Mouse (Mus musculus) intestine, embryonic 16.5 days (tissue): Measurements from ENCODE around the gene Gtf2ird2. TPM values are rescaled to one million over a fixed set of nuclear protein-coding genes. Genes with fewer than 3 reads are reported as not detected.

Source experiments
- ATAC-seq: fragments of 200-750 bp; cut with Nextera tagmentation; 2 replicates; pipeline ENCODE4 v1.8.0; 2017; ENCODE audit warnings: moderate TSS enrichment, moderate library complexity
- H3K27ac ChIP-seq: fragments of 300-500 bp; sonication (generic); 2 replicates; pipeline ENCODE4 v1.5.1; 2014; ENCODE audit warnings: mild to moderate bottlenecking, low read length
- H3K27me3 ChIP-seq: fragments of 300-500 bp; sonication (generic); replicated peaks from 2 replicates; pipeline ENCODE4 v1.6.1; 2014; ENCODE audit warnings: low read length, control low read depth, mixed read lengths; ENCODE audit not compliant: control insufficient read depth, insufficient read depth
- H3K36me3 ChIP-seq: fragments of 300-500 bp; sonication (generic); 2 replicates; pipeline ENCODE4 v1.6.1; 2014; ENCODE audit warnings: low read length, control low read depth; ENCODE audit not compliant: control insufficient read depth, insufficient read depth
- H3K4me1 ChIP-seq: fragments of 300-500 bp; sonication (generic); 2 replicates; pipeline ENCODE4 v1.6.1; 2014; ENCODE audit warnings: low read length, control low read depth, mixed read lengths; ENCODE audit not compliant: control insufficient read depth, insufficient read depth
- H3K4me2 ChIP-seq: fragments of 300-500 bp; sonication (generic); 2 replicates; pipeline ENCODE4 v1.6.1; 2014; ENCODE audit warnings: low read depth, low read length, control low read depth
- H3K4me3 ChIP-seq: fragments of 300-500 bp; sonication (generic); 2 replicates; pipeline ENCODE4 v1.5.1; 2014; ENCODE audit warnings: mild to moderate bottlenecking, low read length
- H3K9ac ChIP-seq: fragments of 300-500 bp; sonication (generic); 2 replicates; pipeline ENCODE4 v1.6.1; 2014; ENCODE audit warnings: low read depth, low read length
- H3K9me3 ChIP-seq: fragments of 300-500 bp; sonication (generic); 2 replicates; pipeline ENCODE4 v1.6.1; 2016; ENCODE audit warnings: low read length, control low read depth; ENCODE audit not compliant: control insufficient read depth
- WGBS: fragments of 180-500 bp; shearing (Covaris S2); extraction: QIAGEN DNeasy Blood & Tissue Kit; methylation state at CpG from one replicate; pipeline ENCODE4 v1.1.7; 2014; 5-methylcytosine and 5-hydroxymethylcytosine counted together
- polyA plus RNA-seq: library from polyadenylated mRNA; unstranded; fragments of >200 nt; fragmentation: Nextera tagmentation; extraction: Ambion mirVana; gene quantifications from 2 replicates; pipeline ENCODE4 v1.2.1, GENCODE M21; 2015

Gtf2ird2 gene
- polyA plus RNA-seq, 1 experiment from 2014 or later = 7.0 TPM

DNA sequence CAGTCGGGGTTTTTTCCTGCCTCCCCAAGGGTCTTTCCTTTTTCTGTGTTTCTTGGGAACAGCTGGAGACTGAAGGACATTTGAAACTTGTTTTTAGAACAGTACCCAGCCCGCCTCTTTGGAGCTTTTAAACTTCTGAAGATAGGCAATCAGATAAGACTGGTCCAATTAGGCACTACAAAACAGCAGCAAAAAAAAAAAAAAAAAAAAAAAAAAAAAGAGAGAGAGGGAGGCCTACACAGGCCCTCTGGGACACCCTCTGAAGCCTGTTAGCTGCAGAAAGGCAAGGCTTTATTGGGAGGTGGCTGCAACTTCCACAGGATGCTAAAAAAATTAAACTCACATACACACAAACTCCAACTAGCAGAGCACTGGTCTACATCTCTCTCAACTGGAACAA is 82.1 kb downstream of the Gtf2ird2 start:
- Histone ChIP-seq H3K27me3 (no peaks in the 10 kb centered on the region), H3K4me1 (no peaks in the 10 kb centered on the region), H3K9me3 (no peaks in the 10 kb centered on the region), H3K4me3 (no peak overlapping the region), H3K27ac (no peak overlapping the region), H3K36me3 (peaks cover 35% of the 10 kb centered on the region), H3K9ac (no peak overlapping the region), H3K4me2 (no peak overlapping the region)
- 83% methylated on average over 2 of the region's 2 CpGs for WGBS
- ATAC-seq = no peak

DNA sequence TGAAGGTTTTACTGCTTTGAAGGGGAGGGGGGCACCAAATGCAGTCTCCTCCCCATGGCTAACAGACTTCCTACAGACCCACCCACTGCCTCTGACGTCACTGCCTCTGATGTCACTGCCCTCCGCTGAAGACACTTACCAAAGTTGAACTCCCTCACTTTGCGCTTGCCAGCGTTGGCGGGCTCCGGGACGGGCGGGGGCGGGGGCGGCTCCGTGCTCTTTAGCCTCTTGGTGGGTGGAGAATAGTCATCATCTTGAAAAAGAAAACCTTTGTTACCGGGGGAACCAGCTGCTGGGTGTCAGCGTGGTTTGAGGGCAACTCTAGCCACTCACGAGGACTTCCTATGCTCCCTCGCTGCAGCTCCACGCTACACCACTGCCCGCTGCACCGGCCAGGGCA is 82.6 kb downstream of the Gtf2ird2 start:
- 80% methylated on average over 18 of the region's 18 CpGs for WGBS
- Histone ChIP-seq H3K27me3 (no peaks in the 10 kb centered on the region), H3K27ac (no peak overlapping the region), H3K4me2 (no peak overlapping the region), H3K4me1 (no peaks in the 10 kb centered on the region), H3K4me3 (no peak overlapping the region), H3K9me3 (no peaks in the 10 kb centered on the region), H3K9ac (no peak overlapping the region), H3K36me3 (peaks cover 32% of the 10 kb centered on the region)
- no peak for ATAC-seq

DNA sequence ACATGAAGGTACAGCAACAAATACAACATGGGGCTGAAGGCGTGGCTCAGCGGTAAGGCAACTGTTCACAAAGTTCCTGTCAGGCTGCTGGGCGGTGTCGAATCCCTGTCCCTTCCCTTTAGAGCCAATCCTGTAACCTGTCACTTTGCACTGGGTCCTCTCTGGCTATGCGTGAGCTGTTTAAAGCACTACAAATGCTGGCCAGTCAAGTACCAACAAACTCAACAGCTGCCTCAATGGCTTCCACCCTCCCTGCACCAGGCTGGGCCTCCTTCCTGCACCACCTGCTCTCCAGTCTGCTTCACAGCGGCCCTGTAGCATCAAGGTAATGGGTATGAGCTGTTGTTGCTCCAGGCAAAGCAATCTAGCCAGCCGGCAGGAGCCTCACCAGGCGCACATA is 84.9 kb downstream of the Gtf2ird2 start:
- no peak overlapping the region for H3K27ac ChIP-seq
- no peak overlapping the region for H3K9ac ChIP-seq
- H3K27me3 ChIP-seq = no peaks in the 10 kb centered on the region
- H3K4me2 ChIP-seq = no peak overlapping the region
- 97% methylated on average over 8 of the region's 8 CpGs for WGBS
- H3K4me3 ChIP-seq = no peak overlapping the region
- H3K36me3 ChIP-seq = peaks cover 33% of the 10 kb centered on the region
- H3K9me3 ChIP-seq = no peaks in the 10 kb centered on the region
- ATAC-seq = no peak
- no peaks in the 10 kb centered on the region for H3K4me1 ChIP-seq

DNA sequence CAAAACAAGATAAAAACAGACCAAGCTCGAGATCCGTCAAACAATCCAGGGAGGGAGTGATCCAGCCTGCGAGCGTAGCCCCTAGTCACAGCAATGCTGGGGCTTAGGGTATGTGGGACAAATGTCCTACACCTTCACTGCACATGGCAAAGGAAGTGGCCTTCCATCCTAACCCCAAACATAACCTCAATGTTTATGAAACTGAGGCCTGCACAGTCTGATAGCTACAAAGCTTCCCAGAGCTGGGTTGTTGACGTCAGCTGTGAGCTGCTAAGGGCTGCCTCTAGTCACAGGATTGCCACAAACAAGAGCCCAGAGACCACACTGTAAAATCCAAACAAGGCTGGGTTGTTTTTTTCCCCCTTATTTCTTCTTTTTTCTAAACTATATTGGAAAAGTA is 85.9 kb downstream of the Gtf2ird2 start:
- no peaks in the 10 kb centered on the region for H3K4me1 ChIP-seq
- no peak overlapping the region for H3K4me2 ChIP-seq
- no peak overlapping the region for H3K4me3 ChIP-seq
- no peaks in the 10 kb centered on the region for H3K9me3 ChIP-seq
- H3K27ac ChIP-seq = no peak overlapping the region
- peaks cover 32% of the 10 kb centered on the region for H3K36me3 ChIP-seq
- no peak for ATAC-seq
- no peak overlapping the region for H3K9ac ChIP-seq
- H3K27me3 ChIP-seq = no peaks in the 10 kb centered on the region
- 75% methylated on average over 5 of the region's 5 CpGs for WGBS

DNA sequence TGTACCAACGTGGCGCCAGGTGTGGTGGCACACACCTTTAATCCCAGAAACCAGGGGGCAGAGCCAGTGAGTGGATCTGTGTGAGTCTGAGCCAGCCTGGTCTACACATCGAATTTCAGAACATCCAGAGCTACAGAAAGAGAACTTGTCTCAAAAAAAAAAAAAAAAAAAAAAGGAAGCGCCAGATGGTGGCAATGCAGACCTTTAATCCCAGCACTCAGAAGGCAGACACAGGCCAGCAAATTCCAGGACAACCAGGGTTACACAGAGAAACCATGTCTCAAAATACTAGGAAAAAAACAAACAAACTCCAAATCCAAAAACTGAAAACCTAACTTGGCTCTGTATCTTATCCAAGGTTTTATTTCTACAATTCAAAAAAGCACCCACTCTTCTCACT is 86.7 kb downstream of the Gtf2ird2 start:
- H3K36me3 ChIP-seq = peaks cover 31% of the 10 kb centered on the region
- whole genome bisulfite sequencing = 83% methylated on average over 4 of the region's 4 CpGs

DNA sequence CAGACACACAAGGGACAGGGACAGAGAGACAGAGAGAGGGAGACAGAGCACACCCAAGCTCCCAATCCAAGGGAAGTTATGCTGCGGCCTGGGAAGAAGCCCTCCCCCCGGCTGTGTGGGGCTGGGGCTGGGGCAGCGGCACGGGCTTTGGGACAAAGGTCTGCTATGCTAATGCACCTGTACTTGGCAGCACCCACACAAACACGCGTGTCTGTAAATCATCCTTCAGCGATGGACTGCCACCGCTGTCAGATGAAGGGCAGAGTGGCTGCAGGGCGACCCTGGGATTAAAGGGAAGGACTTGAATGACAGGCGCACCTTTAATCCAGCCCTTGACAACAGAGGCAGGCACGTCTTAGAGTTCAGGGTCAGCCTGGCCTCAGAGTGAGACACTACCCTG is 87.6 kb downstream of the Gtf2ird2 start:
- ATAC-seq = no peak
- H3K4me3 ChIP-seq = no peak overlapping the region
- no peaks in the 10 kb centered on the region; the same call in 1 of the 2 replicates for H3K4me1 ChIP-seq
- WGBS = 84% methylated on average over 11 of the region's 11 CpGs
- no peak overlapping the region for H3K9ac ChIP-seq
- no peaks in the 10 kb centered on the region for H3K27me3 ChIP-seq
- H3K4me2 ChIP-seq = no peak overlapping the region
- H3K9me3 ChIP-seq = no peaks in the 10 kb centered on the region
- peaks cover 33% of the 10 kb centered on the region for H3K36me3 ChIP-seq
- H3K27ac ChIP-seq = no peak overlapping the region

More for the DNA sequence above, 86.7 kb downstream of the Gtf2ird2 start:
- no peaks in the 10 kb centered on the region for H3K9me3 ChIP-seq
- no peak overlapping the region for H3K4me2 ChIP-seq
- no peaks in the 10 kb centered on the region for H3K27me3 ChIP-seq
- H3K27ac ChIP-seq = no peak overlapping the region
- no peak overlapping the region for H3K9ac ChIP-seq
- no peaks in the 10 kb centered on the region; the same call in 1 of the 2 replicates for H3K4me1 ChIP-seq
- no peak for ATAC-seq
- H3K4me3 ChIP-seq = no peak overlapping the region

DNA sequence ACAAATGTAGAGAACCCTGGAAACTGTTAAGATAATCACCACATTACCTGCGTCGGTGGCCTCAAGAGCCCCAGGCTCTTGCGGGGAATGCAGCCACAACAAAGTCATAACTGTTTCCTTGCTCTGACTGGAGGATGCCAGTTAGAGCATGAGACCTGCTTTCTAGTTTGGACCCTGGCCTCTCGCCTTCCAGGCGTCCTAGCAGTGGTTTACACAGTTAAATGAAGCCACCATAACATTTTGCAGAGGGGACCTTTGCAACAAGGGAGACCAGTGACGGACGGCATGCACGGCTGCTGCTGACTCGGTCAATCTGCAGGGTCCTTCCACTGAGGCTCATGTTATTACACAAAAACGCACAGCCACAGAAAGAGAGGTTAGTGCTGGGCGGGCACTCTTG is 88.9 kb downstream of the Gtf2ird2 start:
- no peak overlapping the region for H3K9ac ChIP-seq
- H3K4me2 ChIP-seq = no peak overlapping the region
- no peaks in the 10 kb centered on the region for H3K27me3 ChIP-seq
- H3K9me3 ChIP-seq = no peaks in the 10 kb centered on the region
- H3K4me1 ChIP-seq = no peaks in the 10 kb centered on the region; the same call in 1 of the 2 replicates
- WGBS = 84% methylated on average over 11 of the region's 11 CpGs
- H3K4me3 ChIP-seq = no peak overlapping the region
- peaks cover 36% of the 10 kb centered on the region for H3K36me3 ChIP-seq
- no peak overlapping the region for H3K27ac ChIP-seq
- no peak for ATAC-seq

DNA sequence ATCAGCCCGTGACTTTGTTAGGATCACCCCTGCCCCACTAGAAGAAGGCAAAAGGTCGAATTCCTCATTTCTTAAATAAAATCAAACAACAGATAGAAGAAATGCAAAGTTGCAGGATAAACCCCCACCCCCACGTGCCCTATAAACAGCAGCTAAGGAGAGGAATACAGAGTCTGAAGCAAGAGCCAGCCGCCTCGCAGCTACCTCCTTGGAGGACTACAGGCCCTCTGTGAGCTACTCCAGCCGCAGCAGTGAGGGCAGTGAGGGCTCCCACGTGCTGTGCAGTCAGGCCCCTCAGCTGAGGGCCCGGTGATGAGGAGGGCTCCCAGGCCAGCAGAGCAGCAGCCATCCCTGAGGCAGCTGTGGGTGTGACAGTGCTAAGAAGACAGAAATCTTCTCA is 89.9 kb downstream of the Gtf2ird2 start:
- H3K9me3 ChIP-seq = no peaks in the 10 kb centered on the region
- no peak overlapping the region for H3K9ac ChIP-seq
- no peak overlapping the region for H3K4me2 ChIP-seq
- no peak overlapping the region for H3K4me3 ChIP-seq
- no peak for ATAC-seq
- H3K36me3 ChIP-seq = peaks cover 36% of the 10 kb centered on the region
- WGBS = 83% methylated on average over 8 of the region's 8 CpGs
- no peak overlapping the region for H3K27ac ChIP-seq
- H3K4me1 ChIP-seq = no peaks in the 10 kb centered on the region; the same call in 1 of the 2 replicates
- H3K27me3 ChIP-seq = no peaks in the 10 kb centered on the region
